Mouse (Mus musculus): ENCODE data around the gene Nbl1. TPM values are rescaled to one million over a fixed set of nuclear protein-coding genes. Genes with fewer than 3 reads are reported as not detected.

Nbl1 gene
- polyA plus RNA-seq (2015; fragmentation: Nextera tagmentation; extraction: Ambion mirVana) = 42.3 and 50.7 TPM in 2 replicates

- ATAC-seq (replicated peaks) = no peak
Measured at GRCm38 (mm10) chr4:139092356-139093195, at the start of gene Nbl1. Gene Nbl1 (minus strand): TSS chr4:139092993.

GRCm38 (mm10) chr4:139141785-139142184 lies 49.0 kb upstream of the Nbl1 start:
- Histone ChIP-seq H3K9me3 (no peaks in the 10 kb centered on the region), H3K4me1 (peaks cover 5% of the 10 kb centered on the region), H3K9ac (no peak overlapping the region), H3K4me2 (no peak overlapping the region), H3K36me3 (replicated peaks) (no peaks in the 10 kb centered on the region), H3K27ac (no peak overlapping the region), H3K4me3 (no peak overlapping the region), H3K27me3 (replicated peaks) (no peaks in the 10 kb centered on the region)
- WGBS = 81% methylated on average over 6 of the region's 6 CpGs
- no peak for ATAC-seq (replicated peaks)

More at GRCm38 (mm10) chr4:139092356-139093195, at the start of gene Nbl1:
- peak within 1 kb of the TSS; percentile 96 for H3K4me2 ChIP-seq
- H3K9me3 ChIP-seq = no peaks in the 10 kb centered on the region
- WGBS = under 1% methylated on average over 90 of the region's 105 CpGs
- H3K36me3 ChIP-seq (replicated peaks) = no peaks in the 10 kb centered on the region
- H3K9ac ChIP-seq = peak within 1 kb of the TSS; percentile 52
- H3K27me3 ChIP-seq (replicated peaks) = peaks cover 36% of the 10 kb centered on the region
- H3K4me3 ChIP-seq = peak within 1 kb of the TSS; percentile 52
- peak within 1 kb of the TSS; percentile 55; the same call in 1 of the 2 replicates for H3K27ac ChIP-seq
- H3K4me1 ChIP-seq = peaks cover 24% of the 10 kb centered on the region

GRCm38 (mm10) chr4:139140267-139140666 lies 47.5 kb upstream of the Nbl1 start:
- H3K36me3 ChIP-seq (replicated peaks) = no peaks in the 10 kb centered on the region
- no peak overlapping the region for H3K4me3 ChIP-seq
- H3K9ac ChIP-seq = no peak overlapping the region
- H3K27me3 ChIP-seq (replicated peaks) = no peaks in the 10 kb centered on the region
- no peak overlapping the region for H3K27ac ChIP-seq
- no peak for ATAC-seq (replicated peaks)
- no peaks in the 10 kb centered on the region for H3K9me3 ChIP-seq
- WGBS = 79% methylated on average over 2 of the region's 2 CpGs
- H3K4me1 ChIP-seq = peaks cover 5% of the 10 kb centered on the region
- H3K4me2 ChIP-seq = no peak overlapping the region

GRCm38 (mm10) chr4:139136011-139136410 lies 43.2 kb upstream of the Nbl1 start:
- Histone ChIP-seq H3K27ac (no peak overlapping the region), H3K4me3 (no peak overlapping the region), H3K4me1 (peaks cover 7% of the 10 kb centered on the region), H3K9me3 (no peaks in the 10 kb centered on the region), H3K9ac (no peak overlapping the region), H3K27me3 (replicated peaks) (no peaks in the 10 kb centered on the region), H3K36me3 (replicated peaks) (no peaks in the 10 kb centered on the region), H3K4me2 (no peak overlapping the region)
- no peak for ATAC-seq (replicated peaks)
- 87% methylated on average over 2 of the region's 2 CpGs for WGBS

- H3K4me2 ChIP-seq = no peak overlapping the region
- no peak for ATAC-seq (replicated peaks)
- no peak overlapping the region for H3K9ac ChIP-seq
- H3K4me1 ChIP-seq = peaks cover 27% of the 10 kb centered on the region
- no peak overlapping the region for H3K27ac ChIP-seq
- H3K4me3 ChIP-seq = no peak overlapping the region
- no peaks in the 10 kb centered on the region for H3K9me3 ChIP-seq
- no peaks in the 10 kb centered on the region for H3K27me3 ChIP-seq (replicated peaks)
- WGBS = 89% methylated on average over 5 of the region's 5 CpGs
- H3K36me3 ChIP-seq (replicated peaks) = no peaks in the 10 kb centered on the region
Measured at GRCm38 (mm10) chr4:139133109-139133508, 40.3 kb upstream of the Nbl1 start.

- WGBS = 86% methylated on average over 14 of the region's 14 CpGs
- Histone ChIP-seq H3K27ac (0 out of 2 replicates have a peak overlapping the region, but pooled peaks have one; percentile 0), H3K9ac (no peak overlapping the region)
Measured at GRCm38 (mm10) chr4:139131858-139132672, 39.3 kb upstream of the Nbl1 start.

GRCm38 (mm10) chr4:139130701-139131549 lies 38.1 kb upstream of the Nbl1 start, which contains the start of gene Minos1:
Gene Minos1 (minus strand): TSS chr4:139131113.
- peak within 1 kb of the TSS; percentile 92 for H3K9ac ChIP-seq
- H3K27me3 ChIP-seq (replicated peaks) = no peaks in the 10 kb centered on the region
- under 1% methylated on average over 60 of the region's 63 CpGs for WGBS
- peak within 1 kb of the TSS; percentile 92 for H3K4me2 ChIP-seq
- ATAC-seq (replicated peaks) = peak; percentile 97
- peaks cover 27% of the 10 kb centered on the region for H3K4me1 ChIP-seq
- H3K36me3 ChIP-seq (replicated peaks) = no peaks in the 10 kb centered on the region
- H3K27ac ChIP-seq = peak within 1 kb of the TSS; percentile 89
- no peaks in the 10 kb centered on the region for H3K9me3 ChIP-seq
- H3K4me3 ChIP-seq = peak within 1 kb of the TSS; percentile 98

More at GRCm38 (mm10) chr4:139131858-139132672, 39.3 kb upstream of the Nbl1 start:
- H3K4me2 ChIP-seq = peak overlapping the region; percentile 43
- no peaks in the 10 kb centered on the region for H3K9me3 ChIP-seq
- no peak for ATAC-seq (replicated peaks)
- peaks cover 27% of the 10 kb centered on the region for H3K4me1 ChIP-seq
- H3K27me3 ChIP-seq (replicated peaks) = no peaks in the 10 kb centered on the region
- H3K4me3 ChIP-seq = peak overlapping the region; percentile 98
- no peaks in the 10 kb centered on the region for H3K36me3 ChIP-seq (replicated peaks)

GRCm38 (mm10) chr4:139129806-139130700 lies 37.3 kb upstream of the Nbl1 start:
- peak; percentile 7 for ATAC-seq (replicated peaks)
- 3% methylated on average over 57 of the region's 57 CpGs for WGBS

GRCm38 (mm10) chr4:139126475-139126874 lies 33.7 kb upstream of the Nbl1 start:
- Histone ChIP-seq H3K36me3 (replicated peaks) (no peaks in the 10 kb centered on the region), H3K27ac (no peak overlapping the region), H3K4me3 (no peak overlapping the region), H3K9me3 (no peaks in the 10 kb centered on the region), H3K27me3 (replicated peaks) (no peaks in the 10 kb centered on the region), H3K4me1 (peaks cover 21% of the 10 kb centered on the region), H3K4me2 (no peak overlapping the region), H3K9ac (no peak overlapping the region)
- ATAC-seq (replicated peaks) = no peak
- WGBS = 95% methylated on average over 3 of the region's 3 CpGs

More at GRCm38 (mm10) chr4:139129806-139130700, 37.3 kb upstream of the Nbl1 start:
- peak overlapping the region; percentile 92 for H3K4me2 ChIP-seq
- peaks cover 27% of the 10 kb centered on the region for H3K4me1 ChIP-seq
- no peaks in the 10 kb centered on the region for H3K27me3 ChIP-seq (replicated peaks)
- no peaks in the 10 kb centered on the region for H3K9me3 ChIP-seq
- H3K36me3 ChIP-seq (replicated peaks) = no peaks in the 10 kb centered on the region
- peak overlapping the region; percentile 92 for H3K9ac ChIP-seq
- peak overlapping the region; percentile 89 for H3K27ac ChIP-seq
- peak overlapping the region; percentile 98 for H3K4me3 ChIP-seq

- no peak for ATAC-seq (replicated peaks)
- Histone ChIP-seq H3K9me3 (no peaks in the 10 kb centered on the region), H3K4me2 (no peak overlapping the region), H3K27me3 (replicated peaks) (no peaks in the 10 kb centered on the region), H3K27ac (no peak overlapping the region), H3K9ac (no peak overlapping the region), H3K36me3 (replicated peaks) (no peaks in the 10 kb centered on the region), H3K4me3 (no peak overlapping the region), H3K4me1 (peaks cover 19% of the 10 kb centered on the region)
- WGBS = 95% methylated on average over 6 of the region's 6 CpGs
Measured at GRCm38 (mm10) chr4:139124940-139125339, 32.1 kb upstream of the Nbl1 start.

GRCm38 (mm10) chr4:139122557-139122956 lies 29.8 kb upstream of the Nbl1 start:
- Histone ChIP-seq H3K9ac (no peak overlapping the region), H3K4me2 (no peak overlapping the region), H3K27me3 (replicated peaks) (no peaks in the 10 kb centered on the region), H3K36me3 (replicated peaks) (no peaks in the 10 kb centered on the region), H3K27ac (no peak overlapping the region), H3K4me1 (no peaks in the 10 kb centered on the region), H3K9me3 (no peaks in the 10 kb centered on the region), H3K4me3 (no peak overlapping the region)
- WGBS = 98% methylated on average over 4 of the region's 4 CpGs
- no peak for ATAC-seq (replicated peaks)
